Mouse (Mus musculus): ENCODE results near the gene Stat4.

DNA sequence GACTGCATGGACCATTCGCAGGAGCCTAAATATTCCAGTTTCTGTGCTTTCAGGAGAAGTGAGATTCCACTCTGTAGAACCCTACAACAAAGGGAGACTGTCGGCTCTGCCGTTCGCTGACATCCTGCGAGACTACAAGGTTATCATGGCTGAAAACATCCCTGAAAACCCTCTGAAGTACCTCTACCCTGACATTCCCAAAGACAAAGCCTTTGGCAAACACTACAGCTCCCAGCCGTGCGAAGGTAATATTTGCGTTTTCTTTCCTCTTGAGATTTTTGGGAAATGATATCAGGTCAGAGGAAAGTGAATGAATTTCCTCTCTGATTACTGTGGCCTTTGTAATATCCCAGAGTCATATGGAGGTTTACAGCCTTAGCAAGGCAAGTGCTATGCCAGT is 115.8 kb downstream of the Stat4 start:
- TF ChIP-seq CTCF (IDR thresholded peaks at IDR 0.05; ENCODE audit: borderline replicate concordance, insufficient read depth, low read length) (no peak), POLR2A (IDR thresholded peaks at IDR 0.05; ENCODE audit: low read depth, low read length) (no peak)

Measured in embryonic fibroblast, embryonic 13.5 days (primary cell).